Mouse (Mus musculus) small intestine, adult 2 months (tissue): ENCODE measurements around the gene Stra6. TPM values are rescaled to one million over a fixed set of nuclear protein-coding genes. Genes with fewer than 3 reads are reported as not detected.

Experiments
- H3K27ac ChIP-seq: fragments of 200-500 bp; 2 replicates; pipeline ENCODE4 v1.5.1; 2012; ENCODE audit warnings: low read depth, low read length, control low read depth, inconsistent platforms; ENCODE audit not compliant: insufficient read depth
- H3K27me3 ChIP-seq: fragments of 200-500 bp; 2 replicates; pipeline ENCODE4 v1.6.1; 2012; ENCODE audit warnings: mild to moderate bottlenecking, moderate library complexity, low read length, inconsistent platforms; ENCODE audit not compliant: control insufficient read depth, insufficient read depth
- H3K36me3 ChIP-seq: fragments of 200-500 bp; 2 replicates; pipeline ENCODE4 v1.6.1; 2012; ENCODE audit warnings: mild to moderate bottlenecking, low read length, control low read depth, inconsistent platforms; ENCODE audit not compliant: control insufficient read depth, insufficient read depth
- H3K4me1 ChIP-seq: fragments of 200-500 bp; 2 replicates; pipeline ENCODE4 v1.6.1; 2012; ENCODE audit warnings: low read length, inconsistent platforms, mixed read lengths; ENCODE audit not compliant: control insufficient read depth, insufficient read depth, insufficient read length
- H3K4me3 ChIP-seq: fragments of 200-500 bp; 2 replicates; pipeline ENCODE4 v1.5.1; 2012; ENCODE audit warnings: low read depth, mild to moderate bottlenecking, control low read depth, inconsistent platforms, low read length, moderate library complexity
- CTCF ChIP-seq: fragments of 200-500 bp; IDR thresholded peaks from 2 replicates; pipeline ENCODE4 v1.5.1; 2012; ENCODE audit warnings: low read depth, mild to moderate bottlenecking, control low read depth, inconsistent platforms, low read length, moderate library complexity, mixed read lengths; ENCODE audit not compliant: insufficient replicate concordance, insufficient read length; ENCODE audit errors: extremely low read depth
- POLR2A ChIP-seq: fragments of 200-500 bp; IDR thresholded peaks from 2 replicates; pipeline ENCODE4 v1.6.1; 2012; ENCODE audit warnings: low read depth, mild to moderate bottlenecking, control low read depth, inconsistent platforms, low read length, moderate library complexity
- WGBS: fragments of 180-500 bp; shearing (Covaris S2); methylation state at CpG from one replicate; pipeline ENCODE4 v1.1.7; 2018; 5-methylcytosine and 5-hydroxymethylcytosine counted together
- polyA plus RNA-seq: library from polyadenylated mRNA; depleted of rRNA; stranded (reverse); fragments of >200 nt; gene quantifications from 2 replicates; pipeline ENCODE4 v1.2.3, GENCODE M21; 2012

Gene Stra6
- polyA plus RNA-seq, 1 experiment, result 1.7 TPM

DNA sequence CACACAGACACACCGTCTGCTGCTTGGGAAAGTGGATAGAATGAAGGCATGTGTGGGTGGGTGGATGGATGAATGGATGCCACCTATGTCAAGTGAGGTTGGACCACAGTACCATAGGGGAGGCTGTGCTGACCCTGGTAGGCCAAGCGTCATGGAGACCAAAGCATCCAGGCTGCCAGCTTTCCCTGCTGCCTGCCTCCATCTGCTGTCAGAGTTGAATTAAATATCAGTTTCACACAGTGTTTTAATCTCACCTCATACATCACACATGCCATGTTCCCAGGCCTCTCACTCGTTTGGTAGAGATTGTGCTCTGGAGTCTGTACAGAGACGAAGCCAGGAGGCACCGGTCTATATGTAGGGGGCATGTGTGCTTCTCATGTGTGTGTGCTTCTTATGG, 47.2 kb downstream of the Stra6 start:
- Histone ChIP-seq H3K4me1 (peaks cover 19% of the 10 kb centered on the region), H3K27ac (no peak overlapping the region), H3K36me3 (no peaks in the 10 kb centered on the region), H3K4me3 (no peak overlapping the region), H3K27me3 (no peaks in the 10 kb centered on the region)
- TF ChIP-seq CTCF, result no peak
- TF ChIP-seq POLR2A, result no peak
- 85% methylated on average over 5 of the region's 5 CpGs for WGBS

DNA sequence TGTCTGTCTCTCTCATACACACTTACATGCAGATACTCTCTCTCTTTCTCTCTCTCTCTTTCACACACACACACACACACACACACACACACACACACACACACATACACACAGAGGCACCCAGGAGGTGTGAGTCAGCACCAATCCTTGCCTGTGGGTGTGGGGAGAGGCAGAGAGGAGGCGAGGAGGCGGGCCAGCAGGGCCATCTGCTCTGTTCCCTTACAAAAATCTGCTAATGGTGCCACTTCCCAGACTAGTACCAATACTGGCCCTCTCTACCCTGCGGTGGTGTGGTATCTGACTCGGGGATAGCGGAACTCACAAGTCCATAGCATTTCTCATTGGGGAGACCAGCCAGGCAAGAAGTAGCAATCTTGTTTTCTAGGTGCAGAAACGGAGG, 47.8 kb downstream of the Stra6 start:
- no peak overlapping the region for H3K4me3 ChIP-seq
- H3K27ac ChIP-seq, result no peak overlapping the region
- no peaks in the 10 kb centered on the region for H3K27me3 ChIP-seq
- TF ChIP-seq CTCF (no peak), POLR2A (no peak)
- peaks cover 24% of the 10 kb centered on the region for H3K4me1 ChIP-seq
- 75% methylated on average over 6 of the region's 6 CpGs for WGBS
- no peaks in the 10 kb centered on the region for H3K36me3 ChIP-seq

DNA sequence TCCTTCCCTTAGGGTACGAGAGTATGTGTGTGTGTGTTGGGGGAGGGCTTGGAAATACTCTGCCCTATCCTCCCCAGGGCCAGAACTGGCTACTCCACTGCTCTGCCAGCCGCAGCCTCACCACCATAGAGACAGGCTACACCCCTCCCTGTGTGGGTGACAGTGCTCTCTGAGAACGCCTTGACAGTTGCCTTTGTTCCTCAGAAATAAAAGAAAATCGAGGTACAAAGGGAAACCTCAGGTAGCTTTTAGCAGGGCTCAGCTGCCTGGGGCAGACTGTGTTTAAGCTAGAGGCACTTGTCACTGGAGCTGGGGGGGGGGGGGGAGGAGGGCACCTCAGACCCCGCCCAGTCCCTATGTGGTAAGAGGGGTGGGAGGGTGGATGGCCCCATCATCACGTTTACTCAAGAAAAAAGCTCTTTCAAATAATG, 48.7 kb downstream of the Stra6 start:
- 52% methylated on average over 6 of the region's 6 CpGs for WGBS
- no peak overlapping the region for H3K4me3 ChIP-seq
- TF ChIP-seq CTCF (no peak), POLR2A (no peak)
- no peak overlapping the region for H3K27ac ChIP-seq
- no peaks in the 10 kb centered on the region for H3K36me3 ChIP-seq
- H3K27me3 ChIP-seq, result no peaks in the 10 kb centered on the region
- peaks cover 24% of the 10 kb centered on the region for H3K4me1 ChIP-seq

DNA sequence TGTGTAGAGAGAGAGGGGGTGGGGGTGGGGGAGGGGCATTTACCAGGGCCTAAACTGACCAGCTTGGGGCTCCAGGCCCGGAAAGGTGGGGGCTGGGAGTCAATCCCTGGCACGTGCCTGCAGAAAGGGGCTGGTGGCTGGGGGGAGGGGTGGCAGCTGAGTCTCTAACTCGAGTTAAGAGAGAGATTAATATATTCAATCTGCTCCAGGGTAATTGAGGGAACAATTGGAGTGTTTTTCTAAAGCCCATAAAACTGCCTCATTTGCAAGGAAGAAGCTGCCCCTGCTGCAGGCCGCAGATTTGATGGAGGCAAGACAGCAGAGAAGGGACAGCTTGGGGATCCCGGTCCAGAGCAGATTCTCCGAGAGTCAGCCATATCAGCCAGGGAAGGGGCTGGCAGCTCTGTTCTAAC, 49.3 kb downstream of the Stra6 start:
- Histone ChIP-seq H3K36me3 (no peaks in the 10 kb centered on the region), H3K27me3 (no peaks in the 10 kb centered on the region), H3K27ac (no peak overlapping the region), H3K4me1 (peaks cover 24% of the 10 kb centered on the region), H3K4me3 (no peak overlapping the region)
- 41% methylated on average over 6 of the region's 6 CpGs for WGBS
- no peak for TF ChIP-seq POLR2A

DNA sequence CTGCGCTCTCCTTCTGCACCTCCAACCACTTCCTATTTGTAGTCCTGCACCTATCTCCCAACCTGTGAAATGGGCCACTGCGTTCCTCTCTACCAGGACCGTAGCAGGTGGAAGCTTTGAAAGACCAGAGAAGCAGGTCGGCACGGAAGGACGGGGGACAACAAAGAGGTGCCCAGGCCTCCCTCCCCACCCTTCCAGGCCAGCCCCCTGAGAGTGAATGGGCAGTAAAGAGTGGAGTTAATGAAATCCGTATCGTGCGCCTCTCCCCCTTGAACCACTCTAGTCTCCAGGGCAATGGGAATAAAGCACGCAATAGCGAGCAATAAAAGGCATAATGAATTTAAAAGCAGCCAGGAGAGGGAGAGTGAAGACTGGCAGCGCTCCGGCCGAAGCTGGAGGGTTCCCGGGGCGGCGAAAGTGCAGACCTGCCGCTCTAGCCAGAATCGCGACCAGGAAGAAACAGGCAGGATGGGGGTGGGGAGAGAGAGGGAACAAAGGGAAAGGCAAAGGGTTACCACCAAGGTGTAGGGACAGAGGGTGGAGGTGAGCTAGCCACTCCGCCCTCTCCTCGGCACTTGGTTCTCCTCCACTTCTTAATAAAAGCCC, 49.8 kb downstream of the Stra6 start:
- no peaks in the 10 kb centered on the region for H3K36me3 ChIP-seq
- no peak overlapping the region for H3K27ac ChIP-seq
- TF ChIP-seq POLR2A (no peak), CTCF (no peak)
- WGBS, result 14% methylated on average over 22 of the region's 22 CpGs
- peaks cover 25% of the 10 kb centered on the region for H3K4me1 ChIP-seq
- no peaks in the 10 kb centered on the region for H3K27me3 ChIP-seq
- no peak overlapping the region for H3K4me3 ChIP-seq

DNA sequence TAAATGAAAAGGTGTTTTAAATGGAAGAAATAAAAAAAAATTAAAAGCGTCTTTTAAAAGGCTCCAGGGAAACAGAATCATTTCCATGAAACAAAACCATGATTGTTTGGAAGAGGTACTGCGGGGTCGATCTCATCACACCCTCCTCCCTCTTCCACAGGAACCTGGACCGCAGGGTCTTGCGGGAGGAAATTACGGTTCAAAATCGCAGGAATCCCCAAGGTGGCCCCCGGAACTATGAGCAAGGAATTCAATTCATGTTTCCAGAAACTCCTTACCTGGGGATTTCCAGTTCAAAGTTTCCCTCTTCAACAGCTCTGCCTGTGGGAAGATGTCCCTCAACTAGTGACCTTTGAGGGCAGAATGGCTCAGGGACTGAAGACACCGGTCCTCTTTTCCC, 50.4 kb downstream of the Stra6 start:
- WGBS, result 22% methylated on average over 9 of the region's 9 CpGs
- no peak overlapping the region for H3K27ac ChIP-seq

DNA sequence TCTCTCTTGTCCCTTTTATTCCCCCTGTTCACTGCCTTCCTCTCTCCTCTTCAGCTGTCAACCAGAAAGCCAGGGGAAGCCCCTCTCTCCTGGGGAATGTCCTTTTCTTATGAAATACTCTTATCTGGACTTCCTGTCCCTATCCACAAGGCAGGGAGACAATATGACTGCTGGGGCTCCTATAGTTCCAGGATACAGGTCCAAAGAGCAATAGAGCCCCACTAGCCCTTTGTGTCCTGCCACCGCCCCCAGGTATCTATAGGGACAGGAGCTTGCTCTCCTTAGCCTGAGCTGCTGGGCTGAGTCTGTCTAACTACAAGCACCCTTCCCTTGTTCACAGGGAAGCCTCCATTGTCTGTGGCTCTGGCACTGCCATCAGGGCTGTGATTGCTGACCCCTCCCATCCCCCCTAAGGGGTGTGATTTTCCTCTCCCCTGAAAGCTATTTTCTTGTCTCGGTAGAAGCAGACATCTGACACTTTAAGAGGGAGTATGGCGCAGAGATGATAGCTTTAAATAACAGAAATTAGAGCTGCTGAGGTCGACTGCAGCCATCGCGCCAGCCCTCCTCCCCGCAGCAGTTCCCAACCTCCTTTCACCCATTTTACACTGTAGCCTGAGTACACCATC, 51.8 kb downstream of the Stra6 start:
- Histone ChIP-seq H3K27me3 (no peaks in the 10 kb centered on the region), H3K36me3 (no peaks in the 10 kb centered on the region), H3K27ac (no peak overlapping the region), H3K4me3 (no peak overlapping the region), H3K4me1 (peaks cover 27% of the 10 kb centered on the region)
- whole genome bisulfite sequencing, result 75% methylated on average over 7 of the region's 7 CpGs
- TF ChIP-seq CTCF (no peak), POLR2A (no peak)

More for the DNA sequence above, 50.4 kb downstream of the Stra6 start:
- H3K4me3 ChIP-seq, result no peak overlapping the region
- no peak for TF ChIP-seq POLR2A
- TF ChIP-seq CTCF, result no peak
- peaks cover 27% of the 10 kb centered on the region for H3K4me1 ChIP-seq
- H3K27me3 ChIP-seq, result no peaks in the 10 kb centered on the region
- H3K36me3 ChIP-seq, result no peaks in the 10 kb centered on the region
